Mouse (Mus musculus) erythroblast, embryonic 14.5 days (primary cell): ENCODE data around the gene Mvd.

Experiments
- GATA1 ChIP-seq: IDR thresholded peaks from 2 replicates; pipeline ENCODE4 v1.6.1; 2012; ENCODE audit warnings: low read length, inconsistent platforms, mixed read lengths
- TAL1 ChIP-seq: IDR thresholded peaks from 3 replicates; pipeline ENCODE4 v1.6.1; 2012; ENCODE audit warnings: low read length, inconsistent platforms, mixed read lengths

DNA sequence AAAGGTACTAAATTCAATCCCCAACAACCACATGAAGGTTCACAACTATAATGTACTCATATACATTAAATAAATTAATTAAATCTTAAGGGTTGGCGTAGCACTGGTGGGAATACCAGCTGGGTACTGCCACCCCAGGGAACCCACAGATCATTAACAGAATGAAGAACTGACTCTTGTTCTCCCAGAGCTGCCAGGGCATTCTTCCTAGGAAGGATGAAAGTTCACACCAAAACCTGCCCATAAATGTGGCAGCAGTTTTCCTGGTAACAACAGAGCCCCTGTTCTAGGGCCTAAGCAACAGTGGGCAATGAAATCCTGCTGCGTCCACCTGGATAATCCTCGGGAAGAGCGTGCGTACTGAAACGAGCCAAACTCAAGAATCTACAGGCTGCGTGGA lies 866 bp downstream of the Mvd start:
- TF ChIP-seq TAL1 (no peak), GATA1 (no peak)
